Mouse (Mus musculus): ENCODE data around the gene Olfr76. TPM values are rescaled to one million over a fixed set of nuclear protein-coding genes. Genes with fewer than 3 reads are reported as not detected.
A peak's percentile ranks its signal among the peaks of the same experiment; 100 is the strongest.
"Not testable (repeated sequence)": the region's sequence is repeated elsewhere in the genome, so short reads cannot be mapped to it uniquely, and the experiment has no call there.

Gene Olfr76
- not detected in 2 replicates for total RNA-seq (2021)
- long read RNA-seq, experiment 1 = 0 reads
- long read RNA-seq, experiment 2 = 0 reads

GRCm38 (mm10) chr19:12123103-12123502 is at the start of gene Olfr76:
Gene Olfr76, minus strand, starts transcription at chr19:12123203.
- DNase-seq = no peak

DNA sequence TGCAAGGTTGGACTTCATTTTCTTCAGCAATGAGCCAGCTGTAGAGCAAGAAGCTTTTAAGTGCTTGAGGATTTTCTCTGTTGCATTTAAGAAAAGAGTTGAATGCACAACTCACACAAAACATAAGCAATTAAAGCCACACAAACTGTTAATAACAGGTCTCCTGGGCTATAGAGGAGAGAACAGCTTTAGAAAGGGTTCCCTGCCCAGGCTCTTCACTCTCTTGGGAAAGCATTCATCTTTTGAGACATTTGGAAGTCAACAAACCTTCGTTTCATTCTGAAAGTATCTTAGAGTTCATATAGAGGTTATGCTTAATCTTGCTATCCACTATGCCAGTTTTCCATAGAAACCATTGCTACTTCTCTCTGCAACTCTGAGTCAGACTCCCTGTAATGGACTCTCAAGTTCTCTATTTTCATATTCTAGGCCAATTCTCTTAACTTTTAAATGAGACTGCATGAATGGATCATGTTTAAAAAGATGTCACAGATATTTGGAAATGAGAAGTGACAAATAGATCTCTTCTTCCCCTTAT is 47.1 kb upstream of the Olfr76 start, which contains the start of gene Olfr1555-ps1:
Gene Olfr1555-ps1, minus strand, starts transcription at position 51 of the 538 bp plus-strand sequence.
- DNase-seq = not testable (repeated sequence)

- no peak for DNase-seq
Observed at GRCm38 (mm10) chr19:12145452-12145851, 22.4 kb upstream of the Olfr76 start.

- DNase-seq = no peak
Observed at GRCm38 (mm10) chr19:12143356-12143755, 20.4 kb upstream of the Olfr76 start.

DNA sequence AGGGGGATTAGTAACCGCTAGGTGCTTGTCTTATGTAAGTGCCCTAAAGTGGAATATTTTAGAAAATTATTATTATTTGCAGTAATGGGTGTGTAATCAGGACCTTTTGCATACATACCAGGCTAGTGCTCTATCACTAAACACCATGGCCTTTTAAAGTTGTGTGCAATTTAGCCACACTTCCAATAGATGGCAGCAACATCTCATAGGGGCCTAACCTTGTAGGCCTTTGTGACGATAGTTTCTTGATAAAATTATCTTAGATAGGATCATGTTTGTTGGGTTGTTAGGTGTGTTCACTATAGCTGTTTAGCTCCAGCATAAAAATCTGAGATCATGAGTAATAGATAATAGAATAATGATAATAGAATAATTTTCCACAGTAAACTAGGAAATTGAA is 11.3 kb upstream of the Olfr76 start:
- peak; percentile 24 for DNase-seq

- no peak for DNase-seq
Observed at GRCm38 (mm10) chr19:12116464-12116863, 6.5 kb downstream of the Olfr76 start.

GRCm38 (mm10) chr19:12115797-12116196 is 7.2 kb downstream of the Olfr76 start, which contains the start of gene Olfr1428:
Gene Olfr1428, minus strand, starts transcription at chr19:12115897.
- DNase-seq = no peak

- no peak for DNase-seq
Observed at GRCm38 (mm10) chr19:12113807-12114206, 9.2 kb downstream of the Olfr76 start.

GRCm38 (mm10) chr19:12104541-12104940 is 18.5 kb downstream of the Olfr76 start:
- no peak for DNase-seq

DNA sequence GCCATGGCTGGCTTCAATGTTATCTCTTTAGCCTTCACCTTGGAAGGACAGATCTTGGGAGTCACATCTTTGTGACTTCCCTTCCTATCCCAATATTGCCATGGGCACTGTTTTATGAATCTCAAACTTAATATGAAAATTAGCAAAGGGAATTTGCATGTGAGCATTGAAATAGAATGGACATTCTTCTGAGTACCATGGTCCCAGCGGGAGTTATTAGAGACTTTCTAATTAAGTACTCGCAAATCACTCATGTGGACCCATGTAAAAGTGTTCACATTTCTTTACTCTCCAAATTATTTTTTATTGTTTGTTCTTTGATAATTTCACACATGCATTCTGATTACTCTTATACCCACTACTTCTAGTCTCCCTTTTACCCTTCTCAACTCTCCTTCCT is 19.8 kb downstream of the Olfr76 start, which contains the start of gene Olfr1427:
Gene Olfr1427, minus strand, starts transcription at position 101 of the 400 bp plus-strand sequence.
- no peak for DNase-seq

GRCm38 (mm10) chr19:12091913-12092312 is 31.1 kb downstream of the Olfr76 start, which contains the start of gene Olfr1426:
Gene Olfr1426, minus strand, starts transcription at chr19:12092013.
- DNase-seq = no peak

GRCm38 (mm10) chr19:12077631-12078030 is 45.4 kb downstream of the Olfr76 start, which contains the start of gene Olfr1425:
Gene Olfr1425, minus strand, starts transcription at chr19:12077731.
- not testable (repeated sequence) for DNase-seq

DNA sequence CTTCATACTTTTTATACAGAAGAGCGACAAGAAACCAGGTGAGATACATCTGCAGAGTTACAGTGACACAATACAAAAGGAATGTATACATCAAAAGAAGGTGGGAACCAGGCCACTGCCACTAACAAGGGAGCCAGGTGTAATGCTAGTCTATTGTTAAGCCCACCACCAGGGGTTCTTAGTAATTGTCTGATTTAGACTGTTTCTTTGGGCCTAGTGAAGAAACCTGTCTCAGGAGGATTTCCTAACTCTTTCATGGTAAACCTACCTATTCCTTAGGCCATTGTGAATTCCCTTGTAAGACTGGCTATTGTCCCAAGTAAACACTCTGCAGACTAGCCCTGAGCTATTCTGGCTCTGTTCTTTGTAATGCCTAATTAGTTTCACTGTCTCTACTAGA is 53.5 kb downstream of the Olfr76 start:
- not testable (repeated sequence) for DNase-seq

Other genes starting within 250 kb of the Olfr76 start
- not detected in 2 replicates for gene Olfr1419, start 248.1 kb downstream of the Olfr76 start, total RNA-seq (2021)
- not detected in 2 replicates for gene Olfr1420, start 236.6 kb downstream of the Olfr76 start, total RNA-seq (2021)
- gene Patl1, start 210.8 kb downstream of the Olfr76 start, total RNA-seq (2021) = 30.2 and 31.7 TPM in 2 replicates
- 63.9 and 65.6 TPM in 2 replicates for gene Osbp, start 157.3 kb downstream of the Olfr76 start, total RNA-seq (2021)
- not detected in 2 replicates for gene Olfr1423, start 81.9 kb downstream of the Olfr76 start, total RNA-seq (2021)
- not detected in 2 replicates for gene Olfr1424, start 60.5 kb downstream of the Olfr76 start, total RNA-seq (2021)
- gene Olfr1425, start 45.5 kb downstream of the Olfr76 start, total RNA-seq (2021) = not detected in 2 replicates
- gene Olfr1426, start 31.2 kb downstream of the Olfr76 start, total RNA-seq (2021) = not detected in 2 replicates
- not detected in 2 replicates for gene Olfr1427, start 19.9 kb downstream of the Olfr76 start, total RNA-seq (2021)
- gene Olfr1428, start 7.3 kb downstream of the Olfr76 start, total RNA-seq (2021) = not detected in 2 replicates
- not detected in 2 replicates for gene Olfr1555-ps1, start 46.9 kb upstream of the Olfr76 start, total RNA-seq (2021)
- gene Olfr1431, start 77.4 kb upstream of the Olfr76 start, total RNA-seq (2021) = not detected in 2 replicates
- gene Olfr1432, start 109.4 kb upstream of the Olfr76 start, total RNA-seq (2021) = not detected in 2 replicates
- not detected in 2 replicates for gene Olfr262, start 118.5 kb upstream of the Olfr76 start, total RNA-seq (2021)
- not detected in 2 replicates for gene Olfr235, start 137.8 kb upstream of the Olfr76 start, total RNA-seq (2021)
- gene Olfr1434, start 156.7 kb upstream of the Olfr76 start, total RNA-seq (2021) = not detected in 2 replicates
- gene Olfr1436, start 175.9 kb upstream of the Olfr76 start, total RNA-seq (2021) = not detected in 2 replicates
- gene Olfr1437, start 201.9 kb upstream of the Olfr76 start, total RNA-seq (2021) = not detected in 2 replicates
- not detected in 2 replicates for gene Olfr1438-ps1, start 212.7 kb upstream of the Olfr76 start, total RNA-seq (2021)